Mouse (Mus musculus): ENCODE measurements around the gene Pros1. TPM values are rescaled to one million over a fixed set of nuclear protein-coding genes. Genes with fewer than 3 reads are reported as not detected.

Gene Pros1
- total RNA-seq, 2 experiments from 2014 or later = 38.5 to 42.0 TPM

DNA sequence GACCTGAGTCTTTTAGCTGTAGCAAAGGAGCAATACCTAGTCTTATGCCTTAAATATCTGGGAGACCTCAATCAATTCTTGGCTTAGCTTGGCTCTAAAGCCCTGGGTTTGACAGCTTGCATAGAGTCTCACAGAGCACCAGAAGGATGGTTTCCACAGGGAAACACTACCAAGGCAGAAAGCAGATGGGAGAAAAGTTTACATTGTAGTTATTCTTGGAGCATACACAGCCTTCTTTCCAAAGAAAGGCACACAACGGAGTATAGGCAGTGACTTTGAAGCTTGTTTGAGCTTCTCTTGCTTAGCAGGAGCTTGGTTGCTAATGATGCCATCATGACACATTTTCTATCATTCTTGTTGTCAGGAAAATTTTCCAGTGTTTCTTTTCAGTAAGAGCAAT, 6.0 kb downstream of the Pros1 start:
- DNase-seq = no peak

DNA sequence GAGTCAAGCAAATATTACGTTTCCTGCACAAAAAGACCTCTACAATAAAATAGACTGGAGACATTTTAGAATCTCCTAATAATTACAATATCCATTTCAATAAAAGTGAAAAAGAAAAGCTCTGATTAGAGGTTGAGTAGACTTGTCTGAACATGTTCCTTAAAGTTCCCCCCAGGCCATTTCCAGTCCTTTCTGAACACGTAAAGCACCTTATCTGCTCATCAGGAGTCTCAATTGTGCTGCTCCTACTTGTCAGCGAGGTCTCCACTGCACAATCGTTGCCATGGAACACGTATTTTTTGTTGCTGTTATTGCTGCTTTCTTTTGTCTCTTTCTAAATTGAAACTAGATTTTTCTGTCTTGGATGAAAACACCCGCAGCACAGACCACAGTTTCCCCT, 7.3 kb downstream of the Pros1 start:
- DNase-seq = no peak

DNA sequence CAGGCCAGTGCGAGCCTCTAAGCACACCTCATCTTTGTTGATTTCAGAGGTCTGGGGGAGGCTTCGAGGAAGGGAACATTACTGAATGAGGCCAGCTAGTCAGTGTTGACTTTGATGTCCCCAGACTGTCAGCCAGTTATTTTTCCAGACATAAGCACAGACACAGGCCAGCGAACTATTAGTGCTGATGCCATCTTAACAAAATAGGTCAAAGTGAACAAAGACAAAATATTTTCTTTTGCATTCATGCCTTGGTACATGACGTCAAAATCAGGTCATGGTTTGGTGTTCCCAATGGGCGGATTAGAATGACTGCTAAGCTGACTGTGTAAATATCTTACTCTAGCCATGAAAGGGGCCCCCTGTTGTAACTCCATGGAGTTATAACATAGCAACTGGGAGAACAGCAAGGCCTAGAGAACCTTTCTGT, 18.6 kb downstream of the Pros1 start:
- no peak for DNase-seq

DNA sequence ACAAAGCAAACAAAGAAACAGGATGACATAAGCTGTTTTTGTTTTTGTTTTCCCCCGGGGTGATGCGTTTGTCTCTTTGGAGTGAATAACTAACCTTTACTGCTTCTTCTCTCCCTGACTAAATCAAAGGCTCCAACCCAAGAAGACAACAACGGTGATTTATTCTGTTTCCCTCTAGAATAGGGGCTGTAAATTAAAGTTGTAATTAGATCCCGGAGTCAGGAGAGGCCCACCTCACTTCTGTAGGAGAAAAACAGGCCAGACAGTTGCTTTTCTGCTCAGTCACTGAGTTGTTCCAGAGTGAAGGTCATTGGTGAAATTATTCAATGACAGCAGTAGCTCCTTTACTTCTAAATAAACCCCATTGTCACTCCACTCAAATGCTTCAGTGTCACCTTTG, 19.1 kb downstream of the Pros1 start:
- DNase-seq = no peak

DNA sequence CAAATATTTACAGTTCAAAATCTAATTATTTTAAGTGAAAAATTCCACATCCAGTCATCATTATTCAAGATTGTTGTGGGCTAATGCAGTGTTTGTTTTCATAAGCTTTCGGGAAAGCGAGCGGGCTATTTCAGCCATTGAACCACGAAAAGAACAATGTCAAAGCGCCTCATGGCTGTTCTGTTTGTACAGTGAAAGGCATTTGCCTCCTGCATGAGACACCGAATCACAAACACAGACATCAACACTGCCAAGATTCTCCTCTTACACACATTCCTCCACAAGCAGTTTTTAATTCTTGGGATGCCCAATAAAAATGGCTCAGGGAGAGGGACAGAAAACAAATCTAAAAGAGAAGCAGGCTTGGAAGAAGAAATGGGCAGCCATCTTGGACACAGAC, 20.0 kb downstream of the Pros1 start:
- no peak for DNase-seq

DNA sequence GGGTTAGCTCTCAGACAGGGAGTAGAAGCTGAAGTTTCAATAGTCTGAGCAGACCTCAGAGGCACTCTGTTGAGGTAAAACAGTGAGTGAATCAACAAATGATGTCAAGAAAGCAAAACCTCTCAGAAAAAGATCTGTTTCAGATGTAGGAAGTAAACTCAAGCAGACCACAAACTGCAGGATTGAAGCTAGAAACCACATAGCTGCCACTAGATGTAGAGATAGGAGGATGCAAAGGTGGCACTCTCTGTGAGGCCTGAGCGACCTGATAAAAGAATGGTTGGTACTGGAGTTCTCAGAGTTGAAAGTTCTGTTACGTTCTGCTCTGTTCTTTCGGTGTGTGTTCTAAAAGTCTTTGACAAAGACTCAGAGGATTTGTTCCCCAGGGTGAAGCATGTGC, 41.7 kb downstream of the Pros1 start:
- DNase-seq = no peak

DNA sequence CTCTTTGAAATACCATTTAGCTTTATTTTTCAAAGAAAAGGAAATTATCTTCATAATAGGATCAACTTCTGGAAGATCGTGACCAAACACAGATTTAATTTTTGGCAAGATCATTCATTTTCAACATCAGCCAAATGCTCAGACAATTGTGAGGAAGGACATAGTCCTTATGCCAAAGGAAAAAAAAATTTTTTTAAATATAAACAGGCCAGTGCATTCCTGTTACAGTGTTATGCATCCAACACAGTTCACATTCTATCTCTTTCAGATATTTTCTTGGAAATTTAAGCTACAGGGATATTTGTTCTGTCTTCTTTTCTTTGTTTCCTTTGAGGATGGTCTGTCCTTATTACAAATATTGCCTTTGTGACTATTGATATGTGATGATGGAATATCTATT, 57.3 kb downstream of the Pros1 start:
- no peak for DNase-seq

DNA sequence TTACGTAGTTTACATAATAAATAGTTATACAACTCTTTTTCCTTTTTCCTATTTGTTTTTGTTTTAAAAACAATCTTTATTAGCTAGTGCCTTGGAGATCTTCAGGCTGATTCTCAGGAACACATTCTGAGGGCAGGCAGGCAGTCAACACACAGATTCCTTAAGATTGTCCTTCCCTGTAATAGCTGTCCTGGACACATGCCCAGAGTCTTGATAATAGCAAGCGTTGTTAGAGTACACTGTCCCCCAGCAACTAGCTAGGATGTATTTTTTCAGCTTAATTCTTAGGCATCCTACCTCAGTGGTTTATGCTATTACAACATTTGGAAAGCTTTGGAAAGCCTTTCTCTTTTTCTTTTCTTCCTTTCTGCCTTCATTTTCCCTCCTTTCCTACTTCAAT, 58.1 kb downstream of the Pros1 start:
- DNase-seq = no peak

DNA sequence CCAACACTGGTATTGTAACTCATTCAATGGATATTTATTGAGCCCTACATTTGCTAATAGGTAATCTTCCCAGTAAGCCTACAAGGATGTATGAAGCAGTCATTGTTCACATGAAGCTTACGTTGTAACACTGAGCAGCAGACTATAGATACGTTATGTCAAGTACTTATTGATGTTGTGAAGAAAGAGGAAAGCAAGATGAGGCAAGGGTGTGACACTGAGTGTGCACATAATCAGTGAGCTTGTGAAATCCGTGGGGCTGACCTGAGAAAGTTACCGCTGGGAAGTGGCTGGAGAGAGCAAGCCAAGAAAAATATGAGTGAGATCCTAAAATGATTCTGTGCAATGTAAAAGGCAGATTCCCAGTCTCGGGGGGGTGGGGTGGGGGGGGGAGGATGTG, 61.4 kb downstream of the Pros1 start:
- no peak for DNase-seq

DNA sequence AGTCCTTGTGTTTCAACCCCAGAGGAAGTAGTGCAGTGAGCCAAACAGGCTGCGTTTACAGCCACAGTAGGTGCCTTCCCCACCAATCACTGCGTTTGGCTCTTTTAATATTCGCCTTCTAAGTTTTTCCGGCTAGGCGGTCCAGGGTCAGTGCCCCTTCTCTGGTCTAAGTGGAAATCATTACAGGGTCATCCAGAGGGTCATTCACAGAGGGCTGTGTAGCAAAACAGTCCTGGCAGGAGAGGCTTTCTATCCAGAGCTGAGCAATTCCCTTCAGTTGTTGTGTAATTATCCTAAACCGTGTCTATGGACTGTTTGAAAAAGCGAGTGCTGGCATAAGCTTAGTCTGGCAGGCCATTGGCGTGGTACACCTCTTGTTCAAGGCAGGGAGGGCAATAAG, 68.1 kb downstream of the Pros1 start:
- no peak for DNase-seq

- no peak for DNase-seq
Measured at GRCm38 (mm10) chr16:62931341-62931740, 77.2 kb downstream of the Pros1 start.

DNA sequence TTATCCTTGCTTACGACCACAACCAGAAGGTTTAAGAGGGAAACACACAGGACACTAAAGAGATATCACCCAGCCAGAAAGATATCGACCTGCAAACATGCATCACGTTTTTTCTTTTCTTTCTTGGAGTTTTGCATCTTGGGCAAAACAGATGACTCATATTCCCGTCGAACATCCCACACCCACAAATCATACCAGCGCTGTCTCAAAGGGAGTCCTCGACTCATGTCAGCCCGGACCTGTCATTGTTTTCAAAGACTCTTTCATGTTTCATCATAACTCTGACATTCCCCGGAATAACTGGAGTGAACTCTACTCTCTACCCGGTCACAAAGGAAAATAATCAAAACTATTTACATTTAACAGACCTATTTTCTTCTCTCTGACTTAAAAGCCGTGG, 82.2 kb downstream of the Pros1 start:
- peak; percentile 26 for DNase-seq

GRCm38 (mm10) chr16:62940388-62941003, 86.4 kb downstream of the Pros1 start:
- DNase-seq = peak; percentile 84

GRCm38 (mm10) chr16:62941763-62942162, 87.7 kb downstream of the Pros1 start:
- no peak for DNase-seq

DNA sequence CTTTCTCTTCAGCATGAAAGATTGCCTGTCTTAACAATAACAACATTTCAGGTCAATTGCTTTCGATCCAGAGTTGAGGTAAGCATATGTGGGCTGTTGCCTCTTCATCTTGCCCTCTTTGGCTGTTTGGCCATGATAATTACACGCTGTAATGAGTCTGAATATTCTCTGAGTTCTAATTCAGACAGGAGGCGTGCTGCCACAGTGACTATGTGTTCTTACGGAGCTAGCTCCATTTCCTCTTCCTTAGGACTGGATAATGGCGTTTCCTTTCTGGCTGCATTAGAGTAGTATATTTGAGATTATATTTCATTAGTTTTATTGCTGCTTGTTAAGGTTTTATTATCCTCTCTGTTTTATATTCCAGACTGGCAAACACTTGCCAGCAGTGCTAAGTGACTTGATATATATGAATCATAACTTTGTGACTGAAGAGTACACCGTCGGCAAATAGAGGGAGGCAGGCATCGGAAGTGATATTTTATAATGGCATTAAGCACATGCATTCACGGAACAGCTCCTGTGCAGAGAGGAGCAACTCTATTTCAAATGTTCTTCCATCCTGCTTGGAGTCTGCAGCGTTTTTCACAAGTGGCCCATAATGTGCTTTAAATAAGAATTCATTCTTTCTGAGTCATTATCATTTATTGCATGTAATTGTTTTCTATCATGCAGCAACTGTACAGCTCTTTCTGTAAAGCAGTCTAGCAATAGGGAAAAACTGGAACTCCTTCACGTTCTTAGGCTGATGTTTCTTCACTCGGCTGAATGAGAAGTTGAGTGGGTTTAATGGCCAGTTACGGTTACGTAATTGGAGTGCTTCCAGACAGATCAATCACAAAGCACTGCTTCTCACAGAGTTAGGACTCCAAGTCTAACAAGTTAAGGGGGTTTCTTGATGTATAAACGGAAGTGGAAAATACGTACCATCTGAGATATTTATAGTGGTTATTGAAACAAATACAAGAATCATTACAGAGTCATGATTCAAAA, 88.6 kb downstream of the Pros1 start:
- DNase-seq = no peak

GRCm38 (mm10) chr16:62958485-62958884, 104.4 kb downstream of the Pros1 start:
- no peak for DNase-seq

DNA sequence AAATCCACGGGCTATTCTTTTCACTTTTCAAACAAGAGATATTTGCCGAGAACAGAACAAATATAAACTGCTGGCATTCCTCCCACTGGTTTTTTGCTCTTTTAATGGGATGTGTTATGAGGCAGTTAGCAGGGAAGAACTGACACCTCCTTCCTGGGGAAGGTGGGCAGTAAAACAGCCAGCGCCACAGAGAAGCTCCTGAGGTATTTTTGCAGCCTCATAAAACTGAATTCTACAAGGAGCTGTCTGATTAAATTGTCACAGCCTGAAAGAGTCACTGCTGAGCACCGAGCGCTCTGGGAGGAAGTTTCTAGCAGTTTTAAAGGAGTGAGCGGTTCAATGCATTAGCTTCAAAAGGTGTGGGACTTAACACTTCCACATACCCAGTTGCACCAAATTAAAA, 110.3 kb downstream of the Pros1 start:
- DNase-seq = no peak

GRCm38 (mm10) chr16:62971673-62972332, 117.7 kb downstream of the Pros1 start:
- no peak for DNase-seq

GRCm38 (mm10) chr16:62974926-62975325, 120.8 kb downstream of the Pros1 start:
- DNase-seq = peak; percentile 28

Measured in adrenal gland, postnatal 10 days (tissue).